Mouse (Mus musculus) splenic B cell, adult 2 months (primary cell): ENCODE measurements at regions not wholly inside any gene's neighbourhood (a gene's known extent, or its start where the extent isn't known, plus 50 kb on each side); places are given as distances from the start of the nearest gene placed in this dataset.

ENCODE experiments used
- DNase-seq: peaks from one replicate; pipeline ENCODE4 v3.0.0-alpha.2; 2011; ENCODE audit warnings: low read depth, low spot score
- H3K27me3 ChIP-seq: 2 replicates; pipeline ENCODE4 v1.6.1; 2012; ENCODE audit warnings: mild to moderate bottlenecking, low read length, moderate library complexity, mixed read lengths; ENCODE audit not compliant: control insufficient read depth, poor library complexity, insufficient read depth, severe bottlenecking
- H3K36me3 ChIP-seq: 2 replicates; pipeline ENCODE4 v1.6.1; 2012; ENCODE audit warnings: mild to moderate bottlenecking, low read length, moderate library complexity, mixed read lengths; ENCODE audit not compliant: control insufficient read depth, poor library complexity, insufficient read depth, severe bottlenecking

DNA sequence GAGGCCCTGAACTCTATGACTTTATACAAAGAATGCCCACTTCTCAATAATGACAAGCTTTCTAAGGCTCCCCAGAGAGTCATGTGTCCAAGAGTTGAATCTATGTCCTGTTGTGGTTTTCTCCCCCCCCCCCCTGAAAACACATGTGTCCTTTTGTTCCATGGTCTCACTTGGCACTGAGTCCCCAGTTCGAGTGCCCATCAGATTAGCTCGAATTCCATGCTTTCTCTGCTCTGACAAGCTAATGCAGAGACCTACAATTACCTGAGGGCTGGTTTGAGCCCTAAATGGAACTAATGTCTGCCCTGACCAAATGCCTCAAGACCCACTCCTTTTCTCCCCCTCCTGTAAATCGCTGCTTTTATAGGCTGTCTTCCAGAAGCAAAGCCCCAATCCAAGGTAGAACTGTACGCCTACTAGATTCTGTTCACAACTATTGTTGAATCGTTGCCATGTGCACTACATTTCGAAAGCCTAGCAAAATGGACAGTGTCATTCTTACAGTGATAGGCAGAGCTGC lies 392.0 kb downstream of the Wdr11 start:
- H3K36me3 ChIP-seq: no peaks in the 10 kb centered on the region
- DNase-seq: no peak
- H3K27me3 ChIP-seq: no peaks in the 10 kb centered on the region

DNA sequence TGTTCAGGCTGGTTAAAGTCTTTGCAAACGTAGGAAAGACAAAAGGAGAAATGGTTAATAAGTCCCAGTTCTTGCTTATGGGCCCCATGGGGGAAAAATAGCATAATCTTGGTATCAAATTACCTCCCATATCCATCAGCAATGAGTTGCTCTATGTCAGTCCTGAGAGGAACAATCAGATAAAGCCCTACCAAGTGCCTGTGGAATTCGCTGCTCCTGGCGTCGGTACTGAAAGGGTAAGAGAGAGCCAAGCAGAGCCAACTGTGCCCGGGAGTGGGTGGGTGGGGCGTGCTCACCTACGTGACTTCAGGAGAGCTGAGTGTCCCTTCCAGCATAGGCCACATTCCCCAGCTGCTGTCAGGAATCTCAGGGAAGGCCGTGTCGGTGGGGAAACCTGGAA lies 392.7 kb downstream of the Wdr11 start:
- Histone ChIP-seq H3K27me3 (no peaks in the 10 kb centered on the region), H3K36me3 (no peaks in the 10 kb centered on the region)
- DNase-seq: no peak

GRCm38 (mm10) chr7:129987119-129987665 lies 395.5 kb downstream of the Wdr11 start:
- Histone ChIP-seq H3K36me3 (no peaks in the 10 kb centered on the region), H3K27me3 (no peaks in the 10 kb centered on the region)
- no peak for DNase-seq

- Histone ChIP-seq H3K36me3 (no peaks in the 10 kb centered on the region), H3K27me3 (no peaks in the 10 kb centered on the region)
- no peak for DNase-seq
These were observed 396.1 kb downstream of the Wdr11 start for GRCm38 (mm10) chr7:129987713-129988112.

- no peak for DNase-seq
- Histone ChIP-seq H3K36me3 (no peaks in the 10 kb centered on the region), H3K27me3 (no peaks in the 10 kb centered on the region)
These were observed 402.0 kb downstream of the Wdr11 start for GRCm38 (mm10) chr7:129993446-129994223.

DNA sequence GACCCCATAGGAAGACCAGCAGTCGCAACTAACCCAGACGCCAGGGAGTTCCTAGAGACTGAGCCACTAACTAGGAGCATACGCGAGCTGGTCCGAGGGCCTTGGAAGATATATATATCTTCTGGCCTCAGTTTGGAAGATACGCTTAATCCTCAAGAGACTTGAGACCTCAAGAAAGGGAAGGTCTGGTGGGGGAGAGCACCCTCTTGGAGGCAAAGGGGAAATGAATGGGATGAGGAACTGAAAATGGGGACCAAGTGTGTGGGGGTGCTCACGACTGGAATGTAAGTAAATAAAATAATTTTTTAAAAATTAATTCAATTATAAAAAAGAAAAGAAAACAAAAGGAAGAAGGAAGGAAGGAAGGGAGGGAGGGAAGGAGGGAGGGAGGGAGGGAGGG lies 403.9 kb downstream of the Wdr11 start:
- Histone ChIP-seq H3K36me3 (no peaks in the 10 kb centered on the region), H3K27me3 (no peaks in the 10 kb centered on the region)
- no peak for DNase-seq

DNA sequence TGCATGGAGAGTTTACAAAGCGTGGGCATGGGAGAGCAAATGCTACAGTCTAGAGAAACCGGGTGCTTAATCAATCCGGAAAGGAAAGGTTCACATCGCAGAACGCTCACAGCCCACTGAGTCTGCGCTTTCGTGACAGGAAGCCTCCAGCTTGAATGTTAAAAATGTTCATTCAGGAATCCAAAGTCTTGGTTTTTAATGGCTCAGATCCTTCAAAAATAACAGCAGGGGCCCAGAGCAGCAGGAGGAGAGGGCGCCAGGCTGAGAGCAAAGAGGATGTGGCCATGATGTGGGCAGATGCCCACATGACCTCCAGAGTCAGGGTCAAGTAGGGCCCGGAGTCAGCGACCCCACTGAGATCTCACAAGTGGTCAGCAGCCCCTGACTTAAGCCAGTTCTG lies 409.4 kb downstream of the Wdr11 start:
- no peak for DNase-seq
- no peaks in the 10 kb centered on the region for H3K27me3 ChIP-seq
- no peaks in the 10 kb centered on the region for H3K36me3 ChIP-seq

DNA sequence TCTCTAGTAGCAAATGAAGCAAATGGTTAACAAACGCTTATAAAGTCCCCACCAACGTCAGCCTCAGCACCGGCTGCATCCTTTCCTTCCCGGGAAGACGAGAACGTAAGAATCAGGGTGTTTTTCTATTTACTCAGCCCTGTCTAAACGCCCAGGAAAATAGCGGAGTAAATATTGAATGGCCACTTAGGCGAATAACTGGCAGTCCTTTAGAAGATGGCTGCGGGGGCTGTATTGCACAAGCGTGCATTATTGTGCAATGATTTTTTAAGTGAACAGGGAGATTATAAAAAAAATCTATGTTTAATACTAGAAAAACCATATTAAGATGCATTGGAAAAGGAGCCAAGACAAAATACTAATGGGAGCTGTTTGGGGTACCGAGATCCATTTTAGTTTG lies 410.3 kb downstream of the Wdr11 start:
- H3K36me3 ChIP-seq: no peaks in the 10 kb centered on the region
- DNase-seq: no peak
- no peaks in the 10 kb centered on the region for H3K27me3 ChIP-seq

DNA sequence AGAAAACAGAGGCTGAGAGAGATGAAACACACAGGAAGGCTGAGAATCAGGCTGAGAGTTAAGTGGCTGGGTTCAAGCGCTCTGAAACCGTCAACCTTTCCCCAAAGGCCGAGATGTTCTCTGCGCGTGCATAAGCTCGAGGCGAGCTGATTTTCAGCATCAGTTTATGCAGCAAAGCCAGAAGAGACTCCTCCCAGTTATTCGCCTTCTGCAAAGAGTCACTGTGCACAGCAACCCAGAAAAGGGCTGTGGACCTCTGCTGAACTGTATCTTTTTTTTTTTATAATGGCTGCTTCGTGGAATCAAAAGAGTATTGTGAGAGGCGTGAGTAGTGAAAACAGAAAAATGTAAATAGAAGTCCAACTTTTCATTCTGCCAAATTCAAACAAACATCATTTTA lies 413.7 kb downstream of the Wdr11 start:
- no peak for DNase-seq
- Histone ChIP-seq H3K27me3 (no peaks in the 10 kb centered on the region; the same call in 1 of the 2 replicates), H3K36me3 (no peaks in the 10 kb centered on the region)

- H3K36me3 ChIP-seq: no peaks in the 10 kb centered on the region
- no peak for DNase-seq
- H3K27me3 ChIP-seq: no peaks in the 10 kb centered on the region; the same call in 1 of the 2 replicates
These were observed 416.4 kb downstream of the Wdr11 start for GRCm38 (mm10) chr7:130007993-130008583.

GRCm38 (mm10) chr7:130008591-130009418 lies 417.1 kb downstream of the Wdr11 start:
- no peaks in the 10 kb centered on the region; the same call in 1 of the 2 replicates for H3K27me3 ChIP-seq
- no peaks in the 10 kb centered on the region for H3K36me3 ChIP-seq
- DNase-seq: no peak

- Histone ChIP-seq H3K36me3 (no peaks in the 10 kb centered on the region), H3K27me3 (no peaks in the 10 kb centered on the region; the same call in 1 of the 2 replicates)
- no peak for DNase-seq
These were observed 420.4 kb downstream of the Wdr11 start for GRCm38 (mm10) chr7:130012067-130012466.

DNA sequence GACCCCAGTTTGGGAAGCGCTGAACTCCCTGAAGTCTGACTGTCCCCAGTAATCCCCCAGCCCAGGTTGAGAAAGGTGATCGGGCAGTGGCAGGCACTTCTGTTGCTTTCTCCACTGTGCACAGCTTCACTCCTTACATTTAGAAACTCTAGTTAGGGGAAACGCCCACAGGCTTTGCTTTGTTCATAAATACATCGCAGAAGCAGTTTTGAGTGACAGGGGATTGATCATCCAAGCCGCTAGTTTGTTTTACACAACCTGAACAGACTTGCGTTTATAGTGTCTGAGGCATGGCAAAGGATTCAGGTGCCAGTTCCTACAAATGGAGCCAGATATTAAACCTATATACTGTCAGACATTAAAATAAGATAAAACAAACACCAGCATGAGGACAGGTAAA lies 421.4 kb downstream of the Wdr11 start:
- Histone ChIP-seq H3K36me3 (no peaks in the 10 kb centered on the region), H3K27me3 (no peaks in the 10 kb centered on the region; the same call in 1 of the 2 replicates)
- no peak for DNase-seq

- DNase-seq: no peak
- no peaks in the 10 kb centered on the region; the same call in 1 of the 2 replicates for H3K27me3 ChIP-seq
- H3K36me3 ChIP-seq: no peaks in the 10 kb centered on the region
These were observed 422.9 kb downstream of the Wdr11 start for GRCm38 (mm10) chr7:130014609-130015008.
